Mouse (Mus musculus) C2C12 (cell line): Measurements from ENCODE around the gene Csmd2. TPM values are rescaled to one million over a fixed set of nuclear protein-coding genes. Genes with fewer than 3 reads are reported as not detected.

Experiments used
- H3K27me3 ChIP-seq: one replicate; pipeline ENCODE4 v1.6.1; 2011; ENCODE audit not compliant: control insufficient read depth, insufficient read depth, insufficient read length
- H3K36me3 ChIP-seq: one replicate; pipeline ENCODE4 v1.6.1; 2011; ENCODE audit not compliant: control insufficient read depth, insufficient read depth
- H3K4me3 ChIP-seq: one replicate; pipeline ENCODE4 v1.5.1; 2011; ENCODE audit warnings: mild to moderate bottlenecking, control low read depth; ENCODE audit not compliant: poor library complexity, insufficient read depth, severe bottlenecking
- H3K79me2 ChIP-seq: one replicate; pipeline ENCODE4 v1.6.1; 2011; ENCODE audit not compliant: control insufficient read depth, insufficient read depth
- H3K79me3 ChIP-seq: one replicate; pipeline ENCODE4 v1.6.1; 2011; ENCODE audit warnings: low read depth, control low read depth
- H3ac ChIP-seq: one replicate; pipeline ENCODE3; 2011; ENCODE audit warnings: low read depth; ENCODE audit not compliant: control insufficient read depth, insufficient read length
- CEBPB ChIP-seq: IDR thresholded peaks from one replicate; pipeline ENCODE4 v1.6.1; 2011; ENCODE audit warnings: low read depth, mild to moderate bottlenecking, control low read depth, moderate library complexity
- CTCF ChIP-seq: IDR thresholded peaks from one replicate; pipeline ENCODE4 v1.5.1; 2011; ENCODE audit not compliant: control insufficient read depth, insufficient read depth, insufficient read length
- FOSL1 ChIP-seq: IDR thresholded peaks from one replicate; pipeline ENCODE4 v1.8.0; 2011; ENCODE audit warnings: mild to moderate bottlenecking, low read length; ENCODE audit not compliant: poor library complexity, insufficient read depth, severe bottlenecking
- MAX ChIP-seq: IDR thresholded peaks from one replicate; pipeline ENCODE4 v1.6.1; 2011; ENCODE audit warnings: mild to moderate bottlenecking, control low read depth
- MYOD1 ChIP-seq: IDR thresholded peaks from one replicate; pipeline ENCODE4 v1.6.1; 2011; ENCODE audit warnings: low read depth; ENCODE audit not compliant: control insufficient read depth, insufficient read length
- MYOG ChIP-seq: IDR thresholded peaks from one replicate; pipeline ENCODE4 v1.6.1; 2011; ENCODE audit not compliant: control insufficient read depth, insufficient read length; ENCODE audit errors: extremely low read depth
- USF1 ChIP-seq: IDR thresholded peaks from one replicate; pipeline ENCODE4 v1.6.1; 2011; ENCODE audit warnings: low read depth, mild to moderate bottlenecking, control low read depth, moderate library complexity
- polyA plus RNA-seq: library from polyadenylated mRNA; unstranded; fragments of >200 nt; fragmentation: generic; extraction: Trizol; gene quantifications from one replicate; pipeline ENCODE4 v1.2.1, GENCODE M21; 2012; ENCODE audit warnings: missing spikeins

Gene Csmd2
- polyA plus RNA-seq, 1 experiment, result not detected

DNA sequence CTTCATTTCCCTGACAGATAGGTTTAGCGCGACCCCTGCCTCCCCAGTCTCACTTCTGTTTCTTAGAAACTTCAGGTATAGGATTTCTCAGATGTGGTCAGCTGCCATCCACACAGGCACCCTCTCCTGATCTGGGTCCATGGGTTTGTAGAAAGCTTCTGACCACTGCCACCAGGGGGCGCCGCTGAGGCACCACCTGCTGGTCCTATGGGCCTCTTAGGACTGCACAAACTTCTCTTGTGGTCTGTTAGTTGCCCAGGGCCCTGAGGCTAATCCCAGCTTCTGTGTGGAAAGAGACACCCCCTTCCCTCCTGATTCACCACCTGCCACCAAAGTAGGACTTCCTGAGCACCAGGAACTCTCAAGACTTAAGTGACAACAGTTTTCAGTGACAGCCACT lies 591.5 kb downstream of the Csmd2 start:
- Histone ChIP-seq H3ac (no peak overlapping the region), H3K36me3 (no peaks in the 10 kb centered on the region), H3K4me3 (no peak overlapping the region), H3K79me2 (no peaks in the 10 kb centered on the region), H3K79me3 (no peaks in the 10 kb centered on the region), H3K27me3 (no peaks in the 10 kb centered on the region)
- TF ChIP-seq MAX (no peak), MYOG (no peak), USF1 (no peak), MYOD1 (no peak), CTCF (no peak), FOSL1 (no peak), CEBPB (no peak)

DNA sequence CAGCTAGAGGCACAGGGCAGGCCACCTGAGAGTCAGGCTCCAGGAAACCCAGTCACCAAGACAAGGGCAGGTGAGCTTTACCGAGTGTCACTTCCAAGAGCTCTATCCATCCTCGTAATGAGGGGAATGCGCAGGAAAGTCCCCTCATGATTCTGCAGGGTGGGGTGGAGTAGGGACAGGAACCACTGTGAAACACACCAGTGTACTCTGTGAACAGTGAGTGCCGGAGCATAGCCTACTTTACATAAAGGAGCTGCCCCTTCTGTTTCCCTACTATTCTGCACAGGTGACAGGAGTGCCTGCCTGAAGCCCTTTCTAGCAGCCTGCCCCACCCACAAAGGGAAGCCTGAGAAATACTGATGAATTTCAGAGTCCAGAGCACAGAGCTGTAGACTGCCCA lies 605.6 kb downstream of the Csmd2 start:
- no peak for TF ChIP-seq MYOG
- TF ChIP-seq MAX, result no peak
- no peak for TF ChIP-seq CEBPB
- TF ChIP-seq MYOD1, result no peak
- TF ChIP-seq CTCF, result no peak
- no peak for TF ChIP-seq FOSL1
- no peak for TF ChIP-seq USF1
- Histone ChIP-seq H3K79me3 (peaks cover 1% of the 10 kb centered on the region), H3K79me2 (no peaks in the 10 kb centered on the region), H3ac (no peak overlapping the region), H3K4me3 (no peak overlapping the region), H3K27me3 (no peaks in the 10 kb centered on the region), H3K36me3 (peaks cover 10% of the 10 kb centered on the region)

DNA sequence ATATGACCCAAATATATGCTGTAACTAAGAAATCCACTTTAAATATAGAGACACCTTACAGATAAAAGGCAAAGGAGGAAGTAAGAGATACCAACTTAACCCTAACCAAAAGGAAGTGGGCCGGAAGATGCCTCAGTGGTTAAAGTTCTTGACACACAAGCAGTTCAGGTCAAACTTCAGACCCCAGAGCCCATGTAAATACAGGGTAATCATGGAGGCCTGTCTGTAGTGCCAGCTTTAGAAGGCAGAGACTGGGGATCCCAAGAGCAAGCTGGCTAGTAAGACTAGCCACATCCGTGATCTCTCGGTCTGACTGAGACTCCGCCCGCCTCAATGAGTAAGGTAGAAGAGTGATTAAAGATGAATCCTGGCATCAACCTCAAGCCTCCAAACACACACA lies 606.4 kb downstream of the Csmd2 start:
- H3K36me3 ChIP-seq, result peaks cover 4% of the 10 kb centered on the region
- H3K79me2 ChIP-seq, result no peaks in the 10 kb centered on the region
- H3K79me3 ChIP-seq, result peaks cover 1% of the 10 kb centered on the region
- H3K4me3 ChIP-seq, result no peak overlapping the region
- no peak overlapping the region for H3ac ChIP-seq
- TF ChIP-seq MYOG (no peak), CEBPB (no peak), CTCF (no peak), MYOD1 (no peak), FOSL1 (no peak), USF1 (no peak), MAX (no peak)
- no peaks in the 10 kb centered on the region for H3K27me3 ChIP-seq

DNA sequence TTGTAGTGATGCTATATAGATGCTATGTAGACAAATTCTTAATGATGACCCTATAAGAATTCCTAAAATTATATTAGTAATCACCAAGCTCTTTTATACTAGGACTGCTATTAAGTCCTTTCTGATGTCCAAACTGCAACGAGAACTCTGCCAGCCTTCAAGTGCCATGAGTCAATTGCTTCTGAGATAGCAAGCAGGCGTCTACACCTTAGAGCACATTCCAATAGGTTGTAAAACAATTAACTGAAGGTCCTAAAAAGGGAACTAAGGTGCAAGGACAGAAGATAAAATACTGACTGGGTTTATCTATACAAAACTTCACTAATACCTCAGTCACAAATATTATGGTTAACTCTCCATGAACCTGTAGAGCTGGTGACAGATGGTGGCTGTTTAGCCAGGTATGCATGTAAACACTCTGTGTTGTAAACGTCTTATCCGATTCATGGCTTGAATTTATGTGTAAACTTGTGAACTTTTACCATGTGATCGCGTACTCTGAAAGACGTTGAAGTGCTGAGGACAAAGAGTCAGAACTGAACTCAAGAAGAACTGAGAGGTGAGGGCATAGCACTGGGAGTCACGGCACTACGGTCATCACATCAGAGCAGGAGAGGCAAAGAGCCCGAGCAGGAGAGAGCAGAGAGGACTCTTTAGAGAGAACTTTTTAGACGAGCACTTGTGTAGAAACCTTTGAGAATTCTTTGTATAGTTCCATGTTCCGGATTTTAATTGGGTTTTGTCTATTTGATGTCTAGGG lies 610.3 kb downstream of the Csmd2 start:
- Histone ChIP-seq H3ac (no peak overlapping the region), H3K79me3 (peaks cover 1% of the 10 kb centered on the region), H3K27me3 (no peaks in the 10 kb centered on the region), H3K4me3 (no peak overlapping the region), H3K79me2 (no peaks in the 10 kb centered on the region), H3K36me3 (no peaks in the 10 kb centered on the region)
- TF ChIP-seq MAX, result no peak
- TF ChIP-seq CEBPB, result no peak
- no peak for TF ChIP-seq MYOD1
- TF ChIP-seq USF1, result no peak
- TF ChIP-seq MYOG, result no peak
- no peak for TF ChIP-seq CTCF
- TF ChIP-seq FOSL1, result no peak

DNA sequence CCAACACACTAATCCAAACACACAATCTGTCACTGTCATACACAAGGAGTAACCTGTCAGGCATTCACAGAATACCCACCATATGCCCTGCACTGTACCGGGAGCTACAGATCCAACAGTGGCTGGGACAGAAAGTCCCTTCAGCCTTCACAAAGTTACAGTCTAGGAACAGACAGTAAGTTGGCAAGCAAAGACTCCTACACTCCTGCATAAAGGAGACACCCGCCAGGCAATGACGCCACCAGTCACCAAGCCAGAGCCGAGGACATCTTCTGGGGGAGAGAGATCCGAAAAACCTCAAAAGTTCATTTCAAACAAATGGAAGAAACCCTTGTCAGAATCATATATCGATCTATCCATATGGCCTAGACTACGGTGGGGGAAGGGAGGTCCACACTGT lies 618.9 kb downstream of the Csmd2 start:
- H3ac ChIP-seq, result no peak overlapping the region
- H3K4me3 ChIP-seq, result no peak overlapping the region
- no peaks in the 10 kb centered on the region for H3K27me3 ChIP-seq
- H3K36me3 ChIP-seq, result peaks cover 8% of the 10 kb centered on the region
- peaks cover 1% of the 10 kb centered on the region for H3K79me3 ChIP-seq
- TF ChIP-seq CEBPB, result no peak
- no peaks in the 10 kb centered on the region for H3K79me2 ChIP-seq

DNA sequence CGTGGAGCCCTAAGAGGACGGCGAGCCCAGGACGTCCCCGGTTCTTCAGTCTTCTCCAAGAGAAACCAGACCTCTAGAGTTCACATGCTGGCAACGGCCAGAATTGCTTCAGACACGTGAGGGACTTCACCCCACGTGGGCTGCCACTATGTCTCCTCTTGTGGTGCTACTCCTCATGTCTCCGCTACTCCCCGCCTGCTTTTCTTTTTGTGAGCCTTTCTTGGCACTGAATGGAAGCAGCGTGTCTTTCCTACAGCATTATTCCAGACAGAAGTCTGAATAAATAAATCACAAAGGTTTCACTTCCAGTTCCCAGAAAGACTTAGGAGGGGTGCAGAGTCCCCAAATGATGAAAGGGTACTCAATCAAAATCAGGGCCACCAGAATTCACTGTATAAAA lies 620.0 kb downstream of the Csmd2 start:
- no peaks in the 10 kb centered on the region for H3K79me2 ChIP-seq
- H3K4me3 ChIP-seq, result no peak overlapping the region
- H3K79me3 ChIP-seq, result peaks cover 1% of the 10 kb centered on the region
- TF ChIP-seq CTCF (no peak), MYOG (no peak), USF1 (no peak), MAX (no peak), CEBPB (no peak), MYOD1 (no peak), FOSL1 (no peak)
- peaks cover 8% of the 10 kb centered on the region for H3K36me3 ChIP-seq
- H3K27me3 ChIP-seq, result no peaks in the 10 kb centered on the region
- H3ac ChIP-seq, result no peak overlapping the region
